16 mouse cellular contexts compared by ENCODE assay signal in genomic region chr14:79533350-79533749, GRCm38 (mm10). TPM values are rescaled to one million over a fixed set of nuclear protein-coding genes. Genes with fewer than 3 reads are reported as not detected.
DNase-seq lines count a peak whose midpoint lies in the region; ATAC-seq lines count a peak whose summit lies in the region.
"Had no signal": no experiment of that assay in that cellular context is flagged by ENCODE, and none has a peak within 500 bp of the region (broad histone marks: within the 10 kb centered on the region; RNA-seq: fewer than 3 reads in every experiment).

No protein-coding gene starts in this region.

- ATAC-seq in heart, embryonic 16.5 days (replicated peaks; ENCODE audit: extremely low read depth, insufficient read depth, low FRiP score) = no peak
- ATAC-seq in CD4-positive, CD25-positive, alpha-beta regulatory T cell, adult 4 months = peak; percentile 5
- peak; percentile 55 for ATAC-seq in erythroid progenitor cell, adult 5-6 weeks (replicated peaks; ENCODE audit: low FRiP score, poor library complexity, severe bottlenecking)
- peak; percentile 34 for ATAC-seq in megakaryocyte, adult 5-6 weeks (ENCODE audit: poor library complexity, severe bottlenecking)

- H3K4me2 ChIP-seq in heart, embryonic 16.5 days (ENCODE audit: low read depth, low read length) = no peak overlapping the region
- H3K4me2 ChIP-seq: embryonic facial prominence, embryonic 12.5 days; hindbrain, embryonic 12.5 days had no signal

- H3K36me3 ChIP-seq in heart, embryonic 16.5 days (ENCODE audit: control insufficient read depth, insufficient read depth) = no peaks in the 10 kb centered on the region
- H3K36me3 ChIP-seq: embryonic facial prominence, embryonic 12.5 days; hindbrain, embryonic 12.5 days had no signal

- H3K4me1 ChIP-seq in heart, embryonic 16.5 days (ENCODE audit: control insufficient read depth, insufficient read depth, low read length) = peaks cover 18% of the 10 kb centered on the region
- H3K4me1 ChIP-seq: embryonic facial prominence, embryonic 12.5 days; hindbrain, embryonic 12.5 days had no signal

- no peaks in the 10 kb centered on the region for H3K27me3 ChIP-seq in heart, embryonic 16.5 days (ENCODE audit: control insufficient read depth, insufficient read depth, low read length)
- H3K27me3 ChIP-seq: embryonic facial prominence, embryonic 12.5 days; hindbrain, embryonic 12.5 days had no signal

- DNase-seq in heart, adult 9 months (ENCODE audit: low spot score in 2 of 2) = no peak
- no peak for DNase-seq in embryo, embryonic 11 days
- DNase-seq in right cerebral cortex, postnatal 14 days = no peak
- DNase-seq in thymus, postnatal 36 days = no peak
- DNase-seq: adrenal gland, adult 8-10 months; cerebellum, adult 18-20 months; kidney, postnatal 10 days; lung, postnatal 14 days; right cerebral cortex, adult 18-20 months; thymus, adult 2 months had no signal

- no peak overlapping the region for H3K4me3 ChIP-seq in heart, embryonic 16.5 days (ENCODE audit: low read length)
- H3K4me3 ChIP-seq: embryonic facial prominence, embryonic 12.5 days; hindbrain, embryonic 12.5 days had no signal

- H3K27ac ChIP-seq in heart, embryonic 16.5 days (ENCODE audit: low read length) = peak overlapping the region; percentile 32; the same call in 1 of the 2 replicates
- H3K27ac ChIP-seq: embryonic facial prominence, embryonic 12.5 days; hindbrain, embryonic 12.5 days had no signal

- H3K9ac ChIP-seq in heart, embryonic 16.5 days (ENCODE audit: low read length) = no peak overlapping the region
- H3K9ac ChIP-seq: embryonic facial prominence, embryonic 12.5 days; hindbrain, embryonic 12.5 days had no signal

- WGBS in heart, embryonic 16.5 days = 74% methylated on average over 1 of the region's 1 CpGs

- no peaks in the 10 kb centered on the region for H3K9me3 ChIP-seq in heart, embryonic 16.5 days (replicated peaks; ENCODE audit: control insufficient read depth, low read length)
- H3K9me3 ChIP-seq: embryonic facial prominence, embryonic 12.5 days; hindbrain, embryonic 12.5 days had no signal

RNA-seq across cellular contexts. Expression of gene Wbp4, which starts 52.0 kb away (rescaled TPM):
- polyA plus RNA-seq in heart, embryonic 16.5 days (2015; fragmentation: Nextera tagmentation; extraction: Ambion mirVana) = 26.8 and 27.6 TPM in 2 replicates
- polyA plus RNA-seq in CD4-positive, CD25-positive, alpha-beta regulatory T cell, adult 4 months (2017; shearing (Covaris generic)) = 10 to 100 TPM; 25.3 to 27.1 TPM
- total RNA-seq in erythroid progenitor cell, adult 5-6 weeks (2015; ENCODE audit: low replicate concordance) = 25.6 and 27.7 TPM in 2 replicates
- total RNA-seq in erythroid progenitor cell, adult 5-6 weeks (2017; ENCODE audit: low replicate concordance) = 40.6 and 64.4 TPM in 2 replicates
- total RNA-seq in megakaryocyte, adult 5-6 weeks (2015) = 31.4 and 38.6 TPM in 2 replicates
- total RNA-seq in megakaryocyte, adult 5-6 weeks (2017) = 72.6 and 75.8 TPM in 2 replicates

RNA-seq across cellular contexts. Expression of gene Elf1, which starts 52.4 kb away (rescaled TPM):
- polyA plus RNA-seq in heart, embryonic 16.5 days (2015; fragmentation: Nextera tagmentation; extraction: Ambion mirVana) = 9.9 and 12.3 TPM in 2 replicates
- polyA plus RNA-seq in CD4-positive, CD25-positive, alpha-beta regulatory T cell, adult 4 months (2017; shearing (Covaris generic)) = 100 to 1,000 TPM; 149 to 199 TPM
- total RNA-seq in erythroid progenitor cell, adult 5-6 weeks (2015; ENCODE audit: low replicate concordance) = 38.9 and 39.8 TPM in 2 replicates
- total RNA-seq in erythroid progenitor cell, adult 5-6 weeks (2017; ENCODE audit: low replicate concordance) = 81.2 and 83.4 TPM in 2 replicates
- total RNA-seq in megakaryocyte, adult 5-6 weeks (2015) = 66.4 and 69.3 TPM in 2 replicates
- total RNA-seq in megakaryocyte, adult 5-6 weeks (2017) = 138 and 142 TPM in 2 replicates

RNA-seq across cellular contexts. Expression of gene Sugt1, which starts 54.1 kb away (rescaled TPM):
- 101 and 105 TPM in 2 replicates for polyA plus RNA-seq in heart, embryonic 16.5 days (2015; fragmentation: Nextera tagmentation; extraction: Ambion mirVana)
- 100 to 1,000 TPM; 111 to 162 TPM for polyA plus RNA-seq in CD4-positive, CD25-positive, alpha-beta regulatory T cell, adult 4 months (2017; shearing (Covaris generic))
- total RNA-seq in erythroid progenitor cell, adult 5-6 weeks (2015; ENCODE audit: low replicate concordance) = 40.7 and 44.0 TPM in 2 replicates
- total RNA-seq in erythroid progenitor cell, adult 5-6 weeks (2017; ENCODE audit: low replicate concordance) = 17.1 and 61.1 TPM in 2 replicates
- 99.6 and 121 TPM in 2 replicates for total RNA-seq in megakaryocyte, adult 5-6 weeks (2015)
- total RNA-seq in megakaryocyte, adult 5-6 weeks (2017) = 145 and 165 TPM in 2 replicates
